Mouse (Mus musculus) E14TG2a.4 (cell line): ENCODE measurements around the gene Mtus2.

Experiments used
- CTCF ChIP-seq: conservative IDR thresholded peaks from 2 replicates; pipeline ENCODE4 v1.5.1; 2014; ENCODE audit warnings: low read length
- NANOG ChIP-seq: IDR thresholded peaks from 2 replicates; pipeline ENCODE4 v1.6.1; 2014; ENCODE audit warnings: borderline replicate concordance, low read length, mixed read lengths
- POU5F1 ChIP-seq: IDR thresholded peaks from 2 replicates; pipeline ENCODE4 v1.6.1; 2014; ENCODE audit warnings: low read length, borderline replicate concordance

DNA sequence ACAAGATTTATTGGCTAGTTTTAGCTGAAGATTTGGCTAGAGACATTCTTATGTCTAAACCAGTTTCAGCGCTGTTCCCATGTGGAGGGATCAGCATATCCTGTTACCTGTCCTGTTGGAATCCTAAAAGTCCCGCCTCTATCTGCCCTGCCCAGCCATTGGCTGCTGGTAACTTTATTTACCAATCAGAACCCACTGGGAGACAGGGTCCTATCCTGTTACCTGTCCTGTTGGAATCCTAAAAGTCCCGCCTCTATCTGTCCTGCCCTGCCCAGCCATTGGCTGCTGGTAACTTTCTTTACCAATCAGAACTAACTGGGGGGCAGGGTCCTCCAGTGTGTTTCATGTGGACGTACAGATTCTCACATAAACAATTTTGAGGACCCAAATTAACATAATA lies 234.3 kb downstream of the Mtus2 start:
- TF ChIP-seq CTCF (no peak), POU5F1 (no peak), NANOG (no peak)
